Mouse (Mus musculus) bone marrow, adult 2 months (tissue): ENCODE results near the gene Plau. TPM values are rescaled to one million over a fixed set of nuclear protein-coding genes. Genes with fewer than 3 reads are reported as not detected.
A peak's percentile ranks its signal among the peaks of the same experiment; 100 is the strongest.

Experiments
- H3K27ac ChIP-seq: fragments of 200-500 bp; 2 replicates; pipeline ENCODE4 v1.5.1; 2012; ENCODE audit warnings: low read depth, mild to moderate bottlenecking, control low read depth, inconsistent platforms, low read length; ENCODE audit not compliant: control insufficient read depth, poor library complexity, insufficient read depth
- H3K4me1 ChIP-seq: fragments of 200-500 bp; 2 replicates; pipeline ENCODE4 v1.6.1; 2011; ENCODE audit warnings: low read length; ENCODE audit not compliant: control insufficient read depth, insufficient read depth
- H3K4me3 ChIP-seq: fragments of 200-500 bp; replicated peaks from 2 replicates; pipeline ENCODE3; 2011; ENCODE audit warnings: mild to moderate bottlenecking, low read depth, low read length, control low read depth; ENCODE audit not compliant: control insufficient read depth
- CTCF ChIP-seq: fragments of 200-500 bp; IDR thresholded peaks from 2 replicates; pipeline ENCODE4 v1.5.1; 2011; ENCODE audit warnings: low read length, control low read depth; ENCODE audit not compliant: control insufficient read depth, insufficient read depth
- POLR2A ChIP-seq: fragments of 200-500 bp; IDR thresholded peaks from 2 replicates; pipeline ENCODE4 v1.6.1; 2011; ENCODE audit warnings: low read depth, mild to moderate bottlenecking, control low read depth, low read length, borderline replicate concordance; ENCODE audit not compliant: control insufficient read depth
- WGBS: fragments of 180-500 bp; shearing (Covaris S2); methylation state at CpG from one replicate; pipeline ENCODE4 v1.1.7; 2018; 5-methylcytosine and 5-hydroxymethylcytosine counted together
- polyA plus RNA-seq: library from polyadenylated mRNA; stranded (reverse); fragments of >200 nt; gene quantifications from 2 replicates; pipeline ENCODE4 v1.2.4, GENCODE M21; 2011; ENCODE audit warnings: low replicate concordance; ENCODE audit not compliant: missing spikeins, insufficient read depth, insufficient read length

Gene Plau
- polyA plus RNA-seq, 1 experiment = 6.9 TPM

- H3K27ac ChIP-seq = no peak overlapping the region
- TF ChIP-seq CTCF = no peak
- no peak for TF ChIP-seq POLR2A
- 86% methylated on average over 9 of the region's 9 CpGs for WGBS
Observed at GRCm38 (mm10) chr14:20831141-20831910, 5.1 kb upstream of the Plau start.

GRCm38 (mm10) chr14:20831915-20832314, 4.5 kb upstream of the Plau start:
- 83% methylated on average over 1 of the region's 1 CpGs for WGBS
- no peak for TF ChIP-seq CTCF
- TF ChIP-seq POLR2A = no peak
- no peaks in the 10 kb centered on the region; the same call in 1 of the 2 replicates for H3K4me1 ChIP-seq
- H3K4me3 ChIP-seq = no peak overlapping the region
- no peak overlapping the region for H3K27ac ChIP-seq

More at GRCm38 (mm10) chr14:20831141-20831910, 5.1 kb upstream of the Plau start:
- no peak overlapping the region for H3K4me3 ChIP-seq
- H3K4me1 ChIP-seq = no peaks in the 10 kb centered on the region; the same call in 1 of the 2 replicates

GRCm38 (mm10) chr14:20833525-20833924, 2.9 kb upstream of the Plau start:
- Histone ChIP-seq H3K4me1 (peaks cover 1% of the 10 kb centered on the region; the same call in 1 of the 2 replicates), H3K4me3 (no peak overlapping the region), H3K27ac (no peak overlapping the region)
- WGBS = 72% methylated on average over 4 of the region's 4 CpGs
- TF ChIP-seq POLR2A (no peak), CTCF (no peak)

GRCm38 (mm10) chr14:20834136-20834535, 2.3 kb upstream of the Plau start:
- 37% methylated on average over 7 of the region's 7 CpGs for WGBS
- no peak overlapping the region for H3K4me3 ChIP-seq
- no peak overlapping the region for H3K27ac ChIP-seq
- TF ChIP-seq CTCF (no peak), POLR2A (no peak)
- peaks cover 3% of the 10 kb centered on the region; the same call in 1 of the 2 replicates for H3K4me1 ChIP-seq

DNA sequence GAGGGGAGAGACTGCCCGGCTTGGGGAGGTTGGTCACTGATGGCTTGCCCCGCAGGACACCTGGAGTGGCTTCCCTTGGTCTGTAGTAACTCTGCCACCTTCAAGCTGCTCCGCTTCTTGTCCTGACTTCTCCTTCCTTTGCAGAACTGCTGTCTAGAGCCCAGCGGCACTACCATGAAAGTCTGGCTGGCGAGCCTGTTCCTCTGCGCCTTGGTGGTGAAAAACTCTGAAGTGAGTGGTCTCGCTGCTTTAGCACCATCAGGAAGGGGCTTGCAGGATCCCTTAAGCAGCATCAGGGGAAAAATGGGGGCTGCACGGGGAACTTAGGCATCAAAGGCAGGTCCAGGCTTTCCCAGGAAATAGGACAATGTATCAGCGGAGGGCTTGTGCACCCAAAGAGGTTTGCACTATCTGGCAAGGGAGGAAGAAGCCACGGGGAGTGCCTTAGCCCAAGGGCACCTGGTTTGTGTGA, 481 bp downstream of the Plau start:
- no peak for TF ChIP-seq CTCF
- TF ChIP-seq POLR2A = no peak
- H3K4me3 ChIP-seq = peak overlapping the region; percentile 58
- WGBS = 3% methylated on average over 10 of the region's 10 CpGs
- peak overlapping the region; percentile 58 for H3K27ac ChIP-seq
- H3K4me1 ChIP-seq = peaks cover 5% of the 10 kb centered on the region; the same call in 1 of the 2 replicates

GRCm38 (mm10) chr14:20837681-20838080, 1.2 kb downstream of the Plau start:
- Histone ChIP-seq H3K4me1 (peaks cover 5% of the 10 kb centered on the region; the same call in 1 of the 2 replicates), H3K27ac (no peak overlapping the region), H3K4me3 (peak overlapping the region; percentile 42)
- WGBS = 81% methylated on average over 7 of the region's 7 CpGs
- TF ChIP-seq CTCF = no peak
- TF ChIP-seq POLR2A = no peak

GRCm38 (mm10) chr14:20841526-20841925, 5.1 kb downstream of the Plau start:
- WGBS = 78% methylated on average over 2 of the region's 2 CpGs
- Histone ChIP-seq H3K27ac (no peak overlapping the region), H3K4me1 (peaks cover 8% of the 10 kb centered on the region; the same call in 1 of the 2 replicates), H3K4me3 (no peak overlapping the region)
- TF ChIP-seq POLR2A (no peak), CTCF (no peak)

DNA sequence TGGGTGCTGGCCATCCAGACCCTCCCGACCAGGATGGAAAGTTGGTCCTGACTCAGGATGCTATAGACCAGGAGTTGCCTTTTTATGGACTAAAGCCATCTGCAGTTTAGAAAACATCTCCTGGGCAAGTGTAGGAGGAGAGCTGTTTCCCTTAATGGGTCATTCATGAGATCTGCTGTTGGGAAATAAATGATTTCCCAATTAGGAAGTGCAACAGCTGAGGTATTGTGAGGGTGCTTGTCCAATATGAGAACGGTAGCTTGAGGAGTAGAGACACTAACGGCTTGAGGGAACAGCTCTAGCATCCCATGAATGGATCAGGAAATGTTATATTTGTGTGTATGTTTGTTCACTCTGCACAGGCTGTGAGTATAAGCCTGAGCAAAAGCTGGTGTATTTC, 6.2 kb downstream of the Plau start:
- no peak for TF ChIP-seq CTCF
- no peak for TF ChIP-seq POLR2A
- 53% methylated on average over 3 of the region's 3 CpGs for WGBS
- Histone ChIP-seq H3K4me1 (peaks cover 8% of the 10 kb centered on the region; the same call in 1 of the 2 replicates), H3K4me3 (no peak overlapping the region), H3K27ac (peak overlapping the region; percentile 30; the same call in 1 of the 2 replicates)
